Mouse (Mus musculus): ENCODE measurements around the gene Klf5. TPM values are rescaled to one million over a fixed set of nuclear protein-coding genes. Genes with fewer than 3 reads are reported as not detected.

Klf5 gene
- total RNA-seq, 2 experiments from 2014 or later = 3.5 to 10.6 TPM

- no peak for ATAC-seq (ENCODE audit: poor library complexity, severe bottlenecking)
Observed at GRCm38 (mm10) chr14:99306410-99306809, 7.9 kb downstream of the Klf5 start.

GRCm38 (mm10) chr14:99309606-99310005 is 11.1 kb downstream of the Klf5 start:
- no peak for ATAC-seq (ENCODE audit: poor library complexity, severe bottlenecking)

GRCm38 (mm10) chr14:99310358-99310757 is 11.9 kb downstream of the Klf5 start:
- no peak for ATAC-seq (ENCODE audit: poor library complexity, severe bottlenecking)

GRCm38 (mm10) chr14:99313062-99313461 is 14.6 kb downstream of the Klf5 start:
- ATAC-seq (ENCODE audit: poor library complexity, severe bottlenecking) = no peak

- no peak for ATAC-seq (ENCODE audit: poor library complexity, severe bottlenecking)
Observed at GRCm38 (mm10) chr14:99316275-99316674, 17.8 kb downstream of the Klf5 start.

GRCm38 (mm10) chr14:99320736-99321135 is 22.2 kb downstream of the Klf5 start:
- ATAC-seq (ENCODE audit: poor library complexity, severe bottlenecking) = no peak; the same call in 1 of the 2 replicates

- no peak for ATAC-seq (ENCODE audit: poor library complexity, severe bottlenecking)
Observed at GRCm38 (mm10) chr14:99323376-99323775, 24.9 kb downstream of the Klf5 start.

GRCm38 (mm10) chr14:99324523-99324922 is 26.0 kb downstream of the Klf5 start:
- peak; percentile 46 for ATAC-seq (ENCODE audit: poor library complexity, severe bottlenecking)

- ATAC-seq (ENCODE audit: poor library complexity, severe bottlenecking) = no peak
Observed at GRCm38 (mm10) chr14:99325597-99326472, 27.3 kb downstream of the Klf5 start.

- no peak for ATAC-seq (ENCODE audit: poor library complexity, severe bottlenecking)
Observed at GRCm38 (mm10) chr14:99336598-99336997, 38.1 kb downstream of the Klf5 start.

- ATAC-seq (ENCODE audit: poor library complexity, severe bottlenecking) = no peak
Observed at GRCm38 (mm10) chr14:99339021-99339420, 40.5 kb downstream of the Klf5 start.

GRCm38 (mm10) chr14:99339681-99340522 is 41.4 kb downstream of the Klf5 start:
- ATAC-seq (ENCODE audit: poor library complexity, severe bottlenecking) = no peak

- ATAC-seq (ENCODE audit: poor library complexity, severe bottlenecking) = no peak
Observed at GRCm38 (mm10) chr14:99340703-99341102, 42.2 kb downstream of the Klf5 start.

- no peak for ATAC-seq (ENCODE audit: poor library complexity, severe bottlenecking)
Observed at GRCm38 (mm10) chr14:99348175-99348764, 49.8 kb downstream of the Klf5 start.

- no peak for ATAC-seq (ENCODE audit: poor library complexity, severe bottlenecking)
Observed at GRCm38 (mm10) chr14:99349606-99350005, 51.1 kb downstream of the Klf5 start.

- no peak for ATAC-seq (ENCODE audit: poor library complexity, severe bottlenecking)
Observed at GRCm38 (mm10) chr14:99352989-99353388, 54.5 kb downstream of the Klf5 start.

- no peak for ATAC-seq (ENCODE audit: poor library complexity, severe bottlenecking)
Observed at GRCm38 (mm10) chr14:99354046-99354445, 55.6 kb downstream of the Klf5 start.

GRCm38 (mm10) chr14:99354761-99355609 is 56.5 kb downstream of the Klf5 start:
- no peak for ATAC-seq (ENCODE audit: poor library complexity, severe bottlenecking)

- ATAC-seq (ENCODE audit: poor library complexity, severe bottlenecking) = no peak
Observed at GRCm38 (mm10) chr14:99355610-99355870, 57.0 kb downstream of the Klf5 start.

GRCm38 (mm10) chr14:99362956-99363355 is 64.5 kb downstream of the Klf5 start:
- ATAC-seq (ENCODE audit: poor library complexity, severe bottlenecking) = no peak

All from megakaryocyte, adult 5-6 weeks (primary cell).